Mouse (Mus musculus) MEL-GATA-1-ER (cell line): ENCODE measurements around the gene Olfr1459.

Experiments used
- DNase-seq: peaks from one replicate; pipeline ENCODE4 v3.0.0-alpha.2; 2012; ENCODE audit warnings: low read depth; ENCODE audit errors: extremely low read depth

Olfr1459 gene

GRCm38 (mm10) chr19:13149449-13149848, at the start of gene Olfr1459:
Gene Olfr1459, minus strand, starts transcription at chr19:13149549.
- DNase-seq: no peak

- DNase-seq: no peak
These were observed 36.1 kb upstream of the Olfr1459 start, which contains the start of gene Olfr1462 for GRCm38 (mm10) chr19:13185434-13185833. Gene Olfr1462, plus strand, starts transcription at chr19:13185734.

- no peak for DNase-seq
These were observed 13.4 kb upstream of the Olfr1459 start, which contains the start of gene Olfr1461 for GRCm38 (mm10) chr19:13162700-13163099. Gene Olfr1461, plus strand, starts transcription at chr19:13163000.

- DNase-seq: no peak
These were observed 42.7 kb downstream of the Olfr1459 start, which contains the start of gene Olfr1458 for GRCm38 (mm10) chr19:13106675-13107074. Gene Olfr1458, minus strand, starts transcription at chr19:13106775.

- DNase-seq: no peak
These were observed 51.6 kb downstream of the Olfr1459 start, which contains the start of gene Olfr1457 for GRCm38 (mm10) chr19:13097791-13098190. Gene Olfr1457, minus strand, starts transcription at chr19:13097891.

- DNase-seq: no peak
These were observed 55.4 kb downstream of the Olfr1459 start for GRCm38 (mm10) chr19:13093908-13094307.
